Mouse (Mus musculus) lung, postnatal 4 days (tissue): ENCODE results near the gene Wdr60.

Source experiments
- DNase-seq, 2 experiments: peaks; one replicate each; pipeline ENCODE4 v3.0.0; 2021

Wdr60 gene

DNA sequence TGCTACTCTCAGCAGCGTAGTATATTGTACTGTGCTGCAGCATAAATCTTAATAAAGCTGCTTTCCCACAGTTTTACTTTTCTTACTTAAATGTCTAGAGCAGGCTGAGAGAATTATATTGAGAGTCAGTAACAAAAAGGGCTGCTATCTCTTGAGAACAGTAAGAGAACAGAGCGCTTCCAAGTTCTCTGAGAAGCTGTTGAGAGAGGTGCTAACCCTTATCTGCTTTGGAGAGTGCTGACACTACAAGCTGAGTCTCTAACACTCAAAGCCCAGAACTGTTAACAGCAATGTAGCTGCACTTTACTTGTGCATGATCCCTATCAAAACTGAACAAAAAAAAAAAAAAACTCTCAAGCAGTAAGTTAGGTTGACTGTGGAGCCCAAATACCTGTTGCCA is 2.5 kb upstream of the Wdr60 start:
- DNase-seq: no peak

DNA sequence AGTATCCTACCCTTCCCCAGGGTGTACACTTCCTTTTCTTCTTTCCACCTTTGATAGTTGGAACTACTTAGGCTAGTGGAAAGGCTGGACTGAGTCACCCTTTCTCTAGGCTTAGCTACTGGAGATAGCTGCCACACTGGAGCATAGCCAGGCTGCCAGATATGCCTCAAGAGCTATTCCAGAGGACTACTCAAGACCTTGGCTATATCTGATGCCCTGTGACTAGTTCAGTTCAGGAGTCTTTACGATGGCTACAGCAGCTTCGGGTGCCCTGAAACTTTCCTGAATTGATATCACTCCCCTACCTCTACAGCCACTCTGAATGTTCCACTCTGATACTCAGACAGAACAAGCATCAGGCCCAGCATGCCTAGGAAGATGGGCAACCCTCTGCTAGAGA is 1.9 kb upstream of the Wdr60 start:
- no peak for DNase-seq

DNA sequence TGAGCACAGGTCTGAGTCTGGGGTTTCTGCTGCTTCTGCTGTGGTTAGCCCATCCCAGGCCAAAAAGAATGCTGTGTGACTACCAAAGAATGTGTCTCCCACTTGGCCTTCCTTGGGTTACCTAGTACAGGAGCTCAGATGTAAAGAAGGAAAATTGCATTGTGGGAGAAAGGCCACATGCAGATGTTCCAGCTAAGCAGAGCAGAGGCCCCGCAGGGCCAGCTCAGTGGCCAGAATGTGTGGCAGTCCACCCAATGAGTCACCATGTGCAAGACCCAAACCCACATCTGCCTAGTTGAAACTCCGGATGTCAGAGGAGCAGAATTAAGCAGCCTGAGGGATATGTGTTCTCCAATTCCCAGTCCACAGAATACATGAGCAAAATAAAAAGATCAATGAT is 4.5 kb downstream of the Wdr60 start:
- no peak for DNase-seq

DNA sequence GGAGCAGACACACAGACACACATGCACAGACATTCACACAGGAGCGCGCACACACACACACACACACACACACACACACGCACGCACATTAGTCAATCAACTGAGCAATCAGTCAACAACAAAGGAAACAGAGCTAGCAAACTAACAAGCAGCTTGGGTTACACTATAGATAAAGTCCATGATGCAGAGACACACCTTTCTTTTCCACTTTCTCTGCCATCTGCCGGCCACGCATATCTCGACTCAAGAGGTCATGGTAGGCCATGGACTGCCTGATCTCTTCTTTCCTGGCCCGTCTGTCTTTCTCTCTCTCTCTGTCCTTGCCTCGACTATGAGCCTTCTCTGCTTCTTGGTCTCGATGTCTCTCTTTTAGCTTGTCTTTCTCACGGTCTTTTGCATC is 7.2 kb downstream of the Wdr60 start:
- DNase-seq: no peak

DNA sequence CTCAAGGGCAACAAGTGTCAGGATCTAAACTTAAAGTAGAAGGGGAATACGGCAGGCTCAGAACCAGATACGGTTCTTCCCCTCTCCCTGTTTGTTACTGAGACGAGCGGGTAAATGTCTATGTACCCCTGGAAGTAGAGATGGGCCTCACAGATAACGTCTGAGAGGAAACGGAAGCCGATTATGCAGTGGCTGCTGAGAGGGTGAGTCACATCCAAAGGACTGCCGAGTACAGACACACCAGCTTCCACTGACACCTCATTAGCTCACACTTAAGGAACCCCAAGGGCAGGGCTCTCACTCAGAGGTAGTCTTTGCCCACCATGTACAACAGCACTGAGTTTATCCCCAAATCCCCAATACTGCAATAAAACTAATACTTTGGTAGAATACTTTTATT is 8.2 kb downstream of the Wdr60 start:
- no peak for DNase-seq

DNA sequence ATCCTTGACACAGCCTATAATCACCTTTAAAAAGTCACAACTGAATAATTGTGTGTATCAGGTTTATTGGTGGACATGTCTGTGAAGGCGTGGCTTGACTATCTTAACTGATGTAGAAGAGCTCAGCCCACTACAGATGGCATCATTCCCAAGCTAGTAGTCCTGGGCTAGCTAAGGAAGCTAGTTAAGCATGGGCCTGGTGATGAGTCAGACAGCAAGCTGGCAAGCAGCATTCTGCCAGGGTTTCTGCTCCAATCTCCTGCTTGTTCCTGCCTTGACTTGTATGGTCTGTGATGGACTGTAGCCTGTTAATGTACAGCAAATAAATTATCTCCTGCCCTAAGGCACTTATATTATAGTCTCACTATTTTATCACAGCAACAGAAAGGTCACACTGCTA is 18.2 kb downstream of the Wdr60 start:
- DNase-seq: no peak

DNA sequence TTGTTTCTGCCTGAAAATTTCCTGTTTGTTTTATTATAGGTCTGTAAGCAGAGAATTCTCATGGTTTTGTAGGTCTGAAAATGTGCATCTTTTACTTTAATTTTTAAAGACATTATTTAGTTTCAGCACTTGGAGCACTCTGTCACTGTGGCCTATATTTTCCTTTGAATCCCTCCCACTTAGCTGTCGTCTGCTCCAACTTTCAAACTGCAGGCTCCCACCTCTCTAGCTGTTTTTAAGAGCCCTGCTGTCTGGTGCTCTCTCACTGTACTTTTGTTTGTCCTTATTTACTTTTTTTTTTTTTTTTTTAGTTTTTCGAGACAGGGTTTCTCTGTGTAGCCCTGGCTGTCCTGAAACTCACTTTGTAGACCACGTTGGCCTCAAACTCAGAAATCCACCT is 24.0 kb downstream of the Wdr60 start:
- no peak for DNase-seq

DNA sequence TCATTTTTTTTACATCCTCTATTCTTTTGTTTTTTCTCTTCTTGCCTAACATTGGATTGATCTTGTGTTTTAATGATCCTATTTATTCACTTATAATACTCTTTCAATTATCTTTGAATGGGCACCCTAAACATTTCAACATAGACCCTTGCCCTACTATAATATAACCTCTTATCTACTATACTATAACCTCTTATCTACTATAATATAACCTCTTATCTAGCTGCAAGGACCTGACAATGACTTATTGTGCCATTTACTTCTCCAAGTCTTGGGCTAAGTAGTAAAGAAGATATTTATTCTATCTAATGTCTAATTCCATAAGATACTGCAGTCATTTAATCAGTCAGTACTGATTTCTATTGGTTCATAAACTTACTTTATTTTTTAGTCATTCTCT is 24.5 kb downstream of the Wdr60 start:
- no peak for DNase-seq

DNA sequence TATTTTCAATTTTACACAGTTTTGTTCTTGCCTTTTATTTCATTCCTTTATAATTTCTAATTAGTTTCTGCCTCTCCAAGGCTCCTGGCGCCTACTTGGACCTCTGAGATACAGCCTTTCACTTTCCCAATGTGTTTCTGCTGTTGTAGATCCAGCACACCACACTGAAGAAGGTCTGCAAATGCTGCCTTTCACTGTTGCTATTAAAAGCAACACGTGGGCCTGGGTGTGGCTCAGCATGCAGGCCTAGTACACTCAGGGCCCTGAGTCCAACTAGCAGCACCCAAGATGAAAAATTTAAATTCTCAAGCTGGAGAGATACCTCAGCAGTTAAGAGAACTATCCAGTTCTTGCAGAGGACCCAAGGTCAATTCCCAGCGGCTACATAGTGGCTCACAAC is 26.2 kb downstream of the Wdr60 start:
- no peak for DNase-seq

DNA sequence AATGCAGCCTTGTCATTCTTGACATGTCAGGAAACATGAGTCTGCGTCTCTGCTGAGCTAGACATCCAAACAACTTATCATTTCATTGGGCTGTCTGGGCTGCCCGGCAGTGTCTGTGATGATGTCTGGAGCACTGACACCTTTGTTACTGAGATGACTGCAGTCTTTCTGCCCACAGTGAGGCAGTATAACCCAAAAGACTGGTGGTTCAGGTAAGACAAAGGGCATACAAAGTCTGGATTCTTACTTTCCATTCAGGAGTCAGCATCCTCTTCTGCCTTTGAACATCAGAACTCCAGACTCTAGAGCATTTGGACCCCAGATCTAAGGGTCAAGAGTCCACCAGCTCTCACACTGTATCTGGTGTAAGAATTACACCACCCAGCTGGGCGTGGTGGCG is 27.5 kb downstream of the Wdr60 start:
- no peak for DNase-seq

DNA sequence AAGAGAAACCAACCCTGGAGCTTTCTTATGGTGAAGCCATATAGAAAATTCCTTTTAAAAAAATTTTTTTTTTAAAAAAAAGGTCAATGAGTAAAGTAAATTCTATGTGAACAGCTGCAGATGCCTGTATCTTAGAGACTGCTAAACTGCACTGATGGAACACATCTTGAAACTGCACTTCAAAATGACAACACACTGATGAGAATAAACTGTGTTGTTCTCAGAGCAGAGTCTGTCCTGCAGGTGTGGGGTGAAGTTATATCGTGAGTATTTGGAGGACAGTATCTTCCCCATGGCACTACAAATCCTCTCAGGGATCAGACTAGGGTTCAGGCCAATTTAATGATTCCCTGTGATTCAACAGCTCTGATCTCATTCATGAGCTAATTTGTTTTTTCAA is 30.8 kb downstream of the Wdr60 start:
- DNase-seq: no peak

DNA sequence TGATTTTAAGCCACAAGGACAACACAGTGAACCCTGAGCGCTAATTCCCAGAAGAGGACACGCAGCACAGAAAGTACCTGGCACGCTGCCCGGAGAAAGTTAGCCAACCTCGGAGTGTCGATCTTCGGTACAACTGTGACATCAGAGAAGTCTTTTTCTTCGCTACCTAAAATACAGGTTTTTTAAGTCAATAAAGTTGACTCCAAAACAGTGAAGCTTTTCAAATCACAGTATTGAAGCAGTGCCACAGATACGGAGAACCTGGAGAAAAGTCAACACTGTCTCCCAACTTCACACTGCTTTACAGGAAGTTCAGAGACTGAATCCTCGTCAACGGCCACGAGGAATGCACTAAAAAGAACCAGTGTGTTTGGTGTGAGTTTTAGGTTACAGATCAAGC is 31.2 kb downstream of the Wdr60 start:
- DNase-seq: peak; percentile 80 to 83

DNA sequence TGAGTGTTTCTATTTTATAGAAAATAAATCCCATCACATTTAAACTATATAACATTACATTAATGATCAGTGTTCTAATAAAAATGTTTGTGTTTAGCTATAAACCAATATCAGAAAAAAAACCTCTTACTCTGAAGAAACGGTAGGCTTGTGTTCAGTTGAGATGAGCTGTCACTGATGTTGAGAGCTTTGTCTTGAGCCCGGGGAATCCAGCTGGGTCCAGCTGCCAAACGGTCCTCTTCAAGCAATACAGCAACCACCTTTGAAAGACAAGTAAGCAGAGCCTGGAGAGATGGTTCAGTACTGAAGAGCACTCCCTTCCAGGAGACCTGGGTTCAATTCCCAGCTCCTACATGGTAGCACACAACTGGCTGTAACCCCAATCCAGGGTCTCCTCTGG is 33.4 kb downstream of the Wdr60 start:
- DNase-seq: peak in 1 of 2 experiments; percentile 53

DNA sequence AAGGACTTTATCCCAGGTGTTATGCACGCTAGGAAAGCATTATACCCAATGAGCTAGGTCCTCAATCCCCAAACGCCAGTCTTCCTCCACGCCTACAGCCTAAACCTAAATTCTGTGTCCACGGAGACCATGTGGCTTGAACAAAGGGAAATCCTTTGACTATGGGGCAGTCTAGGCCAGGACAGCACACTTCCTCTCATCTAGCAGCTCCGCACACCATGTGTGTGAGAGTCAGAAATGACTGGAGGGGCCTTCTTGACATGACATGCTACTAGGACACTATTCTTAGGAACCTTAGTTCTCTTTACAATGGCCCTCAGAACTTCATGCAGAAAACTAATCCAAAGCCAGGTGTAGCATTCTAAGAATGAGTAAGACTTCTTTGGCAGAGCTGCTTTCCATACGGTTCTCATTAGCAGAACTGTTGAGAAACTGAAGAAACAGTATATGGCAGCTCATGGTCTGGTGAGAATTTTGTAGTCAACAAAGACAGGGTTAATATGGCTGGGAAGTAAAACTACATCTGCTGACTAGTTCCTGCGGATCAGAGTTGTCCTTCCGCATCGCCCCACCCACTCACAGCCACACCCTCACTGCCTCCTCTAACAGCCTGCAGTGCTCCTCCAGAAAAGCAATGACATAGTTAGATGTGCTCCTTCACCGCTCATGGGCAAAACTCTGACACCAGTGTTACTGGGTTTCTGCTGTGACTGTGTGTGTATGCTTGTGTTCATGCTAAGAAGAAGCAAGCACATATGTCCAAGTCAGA is 36.3 kb downstream of the Wdr60 start:
- no peak for DNase-seq

DNA sequence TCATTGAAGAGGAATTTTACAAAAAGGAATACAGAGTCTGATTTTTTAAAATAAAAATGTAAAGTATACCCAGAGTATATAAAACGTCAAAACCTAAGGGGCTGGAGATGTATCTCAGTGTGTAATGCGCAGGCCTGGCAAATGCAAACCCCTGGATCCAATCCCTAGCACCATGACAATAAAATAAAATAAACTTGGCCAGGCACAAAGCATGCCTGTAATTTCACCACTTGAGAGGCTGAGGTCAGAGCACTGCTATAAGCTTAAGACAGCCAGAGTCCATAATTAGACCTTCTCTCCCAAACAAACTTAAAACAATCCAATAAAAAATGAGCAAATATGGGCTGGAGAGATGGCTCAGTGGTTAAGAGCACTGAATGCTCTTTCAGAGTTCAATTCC is 39.7 kb downstream of the Wdr60 start:
- DNase-seq: no peak

DNA sequence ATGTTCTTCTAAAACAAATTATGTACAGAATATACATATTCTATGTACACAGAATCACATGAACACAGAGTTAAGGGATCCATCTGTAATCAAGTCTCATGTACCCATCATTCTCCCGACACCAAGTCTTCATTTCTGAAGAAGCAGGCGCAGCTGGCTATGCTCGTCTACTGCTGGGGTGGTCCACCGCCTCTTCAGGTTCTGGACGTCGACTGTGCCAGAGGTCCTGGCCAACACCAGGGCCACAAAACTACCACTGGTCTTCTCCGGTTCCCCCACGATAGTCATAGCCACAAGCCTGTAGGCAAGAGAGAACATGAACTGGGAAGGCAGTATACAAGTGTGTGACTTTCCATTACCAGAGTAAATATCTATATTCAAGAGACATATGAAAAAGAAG is 55.3 kb downstream of the Wdr60 start:
- DNase-seq: no peak

DNA sequence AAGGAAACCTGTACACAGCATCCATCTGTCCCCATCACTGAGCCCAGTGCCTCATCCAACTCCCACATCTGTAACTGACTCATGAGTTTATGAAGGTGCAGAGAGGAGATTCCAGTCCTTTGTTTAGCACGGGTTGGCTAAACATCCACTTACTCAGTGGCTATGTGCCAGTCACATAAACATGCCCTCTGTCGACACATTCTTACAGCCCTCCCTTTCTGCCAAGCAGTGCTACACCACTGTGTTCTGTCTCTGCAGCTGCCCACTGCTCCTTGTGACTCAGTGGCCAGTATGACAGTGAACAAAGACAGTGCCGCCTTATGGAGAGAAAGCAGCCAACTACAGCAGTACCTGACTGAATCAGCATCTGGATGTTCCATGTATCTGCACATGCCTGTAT is 57.1 kb downstream of the Wdr60 start:
- no peak for DNase-seq

DNA sequence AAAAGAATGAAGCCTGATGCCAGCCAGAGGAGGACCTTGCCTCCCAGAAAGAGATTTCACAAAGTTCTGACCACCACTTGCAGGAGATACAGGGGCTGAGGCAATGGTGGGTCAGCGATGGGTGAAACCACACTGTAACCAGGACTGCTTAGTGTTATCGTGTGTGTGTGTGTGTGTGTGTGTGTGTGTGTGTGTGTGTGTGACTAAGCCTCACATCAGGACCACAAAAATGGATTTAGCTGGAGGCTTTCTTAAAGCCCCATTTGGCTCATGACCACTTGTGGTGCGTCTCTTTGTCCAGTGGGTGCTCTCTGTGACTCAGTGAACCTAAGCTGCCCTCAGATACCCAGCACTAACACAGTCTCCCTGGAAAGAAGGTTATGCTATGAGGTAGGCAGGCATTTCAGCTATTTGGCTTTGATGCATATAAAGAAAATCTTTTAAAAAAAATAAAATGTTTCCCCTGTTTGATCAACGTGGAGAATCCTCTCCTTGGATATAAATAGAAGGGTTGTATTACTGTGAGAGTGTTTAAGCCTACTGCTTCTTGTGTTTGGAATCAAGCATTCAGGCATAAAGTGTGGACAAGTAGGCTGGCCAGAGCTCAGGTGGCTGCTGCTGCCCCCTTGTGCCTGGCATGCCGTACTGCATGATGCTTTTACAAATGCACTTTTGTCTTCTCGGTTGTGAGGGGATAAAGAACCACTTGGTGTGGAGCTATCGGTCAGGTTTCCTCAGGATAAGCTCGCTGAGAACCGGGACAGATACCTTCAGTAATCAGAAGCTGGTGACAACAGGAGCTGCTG is 60.4 kb downstream of the Wdr60 start:
- DNase-seq: peak; percentile 59 to 71

DNA sequence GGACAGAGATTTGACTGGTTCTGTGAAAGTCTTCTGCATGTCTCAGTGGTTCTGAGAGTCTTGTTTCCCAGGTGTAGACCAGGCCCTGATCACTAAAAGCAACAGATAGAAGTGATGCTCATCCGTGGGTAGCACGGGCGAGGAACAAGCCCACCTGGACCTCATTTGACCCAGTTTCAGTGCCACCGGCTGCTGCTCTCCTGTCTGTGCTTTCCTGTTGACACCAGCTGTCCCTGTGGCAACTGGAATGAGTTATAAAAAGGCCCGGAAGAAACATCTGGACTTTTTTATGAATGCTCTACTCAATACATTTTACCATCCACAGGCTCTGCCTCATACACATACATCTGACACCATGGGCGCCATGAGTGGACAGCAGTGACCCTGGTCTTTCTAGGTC is 64.0 kb downstream of the Wdr60 start:
- DNase-seq: no peak

DNA sequence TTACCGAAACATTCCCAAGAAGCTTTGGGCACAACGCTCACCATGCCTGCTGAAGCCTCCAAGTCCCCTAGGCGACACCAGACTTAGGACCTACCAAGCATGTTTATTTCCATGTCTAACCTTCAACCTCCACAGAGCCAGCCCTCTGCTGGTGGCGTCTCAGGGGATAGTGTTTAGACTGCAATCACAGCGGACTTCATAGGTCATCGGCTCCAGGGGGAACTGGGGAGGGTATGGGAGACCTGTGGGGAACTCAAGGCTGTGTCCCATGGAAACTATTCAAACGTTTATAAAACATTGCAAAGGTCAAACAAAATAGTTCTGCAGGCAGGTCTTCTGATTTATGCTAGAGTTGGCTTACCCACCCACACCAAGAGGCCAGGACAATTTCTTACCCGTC is 66.6 kb downstream of the Wdr60 start:
- no peak for DNase-seq

DNA sequence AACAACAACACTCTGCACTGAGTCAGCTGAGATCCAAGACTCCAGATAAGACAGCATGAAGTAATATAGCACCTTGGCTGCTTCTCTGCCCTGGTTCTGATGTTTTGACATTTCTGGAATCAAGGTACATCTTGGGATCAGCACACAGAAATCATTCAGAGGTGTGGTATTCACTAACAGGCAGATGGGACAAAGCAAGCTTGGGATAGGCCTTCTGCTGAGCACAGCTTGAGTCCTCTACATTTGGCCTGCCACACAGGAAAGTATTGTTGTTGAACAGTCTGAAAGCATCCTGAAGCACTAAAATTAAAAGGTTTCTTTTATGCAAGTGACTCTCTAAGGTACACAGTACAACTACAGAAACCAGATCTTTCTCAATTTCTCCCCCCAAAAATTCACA is 68.2 kb downstream of the Wdr60 start:
- no peak for DNase-seq

DNA sequence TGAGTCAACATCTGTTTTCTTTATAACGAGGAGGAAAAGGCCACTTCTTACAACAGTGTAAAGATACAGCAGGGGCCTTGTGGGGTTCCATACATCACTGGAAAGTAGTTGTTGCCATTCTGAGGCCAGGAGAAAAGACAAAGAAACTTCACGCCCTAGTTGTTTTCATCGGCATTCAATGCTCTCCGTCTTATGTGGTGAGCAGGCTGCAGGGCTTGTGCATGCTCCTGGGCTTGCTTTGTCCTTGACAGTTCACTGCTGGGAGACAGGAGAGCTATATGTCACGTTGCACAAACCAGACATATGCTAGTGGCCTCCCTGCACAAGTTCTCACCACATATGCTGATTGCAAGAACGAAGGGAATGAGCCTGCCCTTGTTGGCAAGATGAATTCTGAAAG is 68.9 kb downstream of the Wdr60 start:
- no peak for DNase-seq

DNA sequence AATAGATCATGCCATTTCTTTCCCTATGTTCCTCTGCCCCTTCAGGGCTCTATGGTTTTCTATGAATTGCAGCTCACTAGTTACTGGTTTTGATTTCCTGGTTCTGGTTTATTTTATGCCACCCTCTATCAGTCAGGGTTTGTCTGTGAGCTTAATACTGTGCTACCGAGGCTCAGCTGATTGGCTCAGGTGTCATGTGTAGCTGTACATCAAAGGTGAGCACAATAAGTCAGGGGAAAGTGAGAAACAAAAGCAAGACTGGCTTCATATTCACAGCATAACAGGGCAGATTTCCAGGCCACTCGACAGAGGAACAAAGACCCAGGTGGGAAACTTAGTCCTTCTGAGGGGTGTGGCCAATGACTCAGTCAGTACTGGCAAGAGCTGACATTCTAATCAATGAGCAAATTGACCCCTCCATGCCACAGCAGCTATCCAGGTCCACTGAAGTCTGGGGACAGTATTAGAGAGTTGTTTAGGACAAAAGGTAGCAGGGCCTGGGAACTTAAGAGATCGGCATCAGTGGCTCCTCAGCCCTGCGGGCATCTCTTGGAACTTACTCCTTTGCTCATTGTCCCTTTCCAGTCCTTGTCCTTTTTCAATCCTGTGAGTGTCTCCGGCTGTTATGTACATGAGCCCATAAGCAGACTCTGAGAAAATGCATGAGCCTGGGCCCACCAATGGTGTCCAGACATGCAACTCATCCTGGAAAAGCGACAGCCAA is 79.4 kb downstream of the Wdr60 start:
- no peak for DNase-seq

DNA sequence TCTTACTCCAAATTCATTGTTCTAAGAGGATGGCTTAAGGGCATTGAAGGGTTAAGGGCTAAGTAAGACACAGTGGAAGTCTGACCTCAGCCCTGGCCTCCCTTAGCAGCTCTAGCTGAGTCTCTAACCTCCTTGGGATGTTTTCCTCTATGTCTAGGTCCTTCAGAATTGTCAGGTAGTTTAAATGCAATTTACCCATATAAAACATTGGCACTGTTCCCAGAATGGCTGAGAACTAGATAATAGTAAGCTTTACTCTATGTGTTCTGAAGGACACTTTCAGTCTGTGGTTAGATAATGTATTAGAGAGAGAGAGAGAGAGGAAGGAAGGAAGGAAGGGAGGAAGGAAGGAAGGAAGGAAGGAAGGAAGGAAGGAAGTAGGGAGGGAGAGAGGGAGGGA is 80.4 kb downstream of the Wdr60 start:
- no peak for DNase-seq
